Mouse (Mus musculus): ENCODE data around the gene Sema3e. TPM values are rescaled to one million over a fixed set of nuclear protein-coding genes. Genes with fewer than 3 reads are reported as not detected.

The Sema3e gene
- total RNA-seq, 2 experiments from 2014 or later = 44.6 to 48.6 TPM

DNA sequence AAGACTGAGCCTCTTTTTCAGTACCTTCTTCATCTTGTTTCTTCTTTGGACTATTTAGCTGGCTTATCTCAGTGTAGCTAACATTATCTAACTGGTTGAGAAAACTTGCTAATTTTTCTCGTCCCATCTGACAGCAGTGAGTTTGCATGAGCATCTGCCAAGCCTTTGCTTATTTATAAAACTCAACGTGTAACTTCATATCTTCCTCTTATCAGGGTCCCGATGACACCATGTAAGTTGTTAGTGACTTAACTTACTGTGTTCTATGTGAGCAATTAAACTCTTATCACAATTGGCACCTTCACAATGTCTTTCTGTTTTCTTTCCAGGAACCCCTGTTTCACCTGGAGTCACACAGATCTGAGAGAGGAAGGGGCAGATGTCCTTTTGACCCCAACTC is 184.9 kb downstream of the Sema3e start:
- DNase-seq = no peak

DNA sequence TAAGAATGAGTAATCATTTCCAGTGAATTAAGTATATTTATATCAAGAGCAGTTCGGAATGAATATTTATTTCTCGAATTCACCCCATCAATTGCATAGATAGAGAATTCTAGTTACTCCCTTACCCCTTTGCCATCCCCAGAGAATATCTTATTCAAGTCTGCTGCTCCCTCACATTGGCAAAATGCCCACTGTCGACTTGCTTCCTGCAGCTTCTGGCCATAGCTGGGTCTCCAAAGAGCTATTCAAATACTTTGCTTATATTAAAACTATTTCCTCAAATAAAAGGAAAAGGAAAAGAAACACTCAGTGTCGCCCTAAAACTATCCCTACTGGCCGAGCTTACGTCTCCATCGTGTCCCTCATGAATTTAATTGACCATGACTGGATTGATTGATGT is 191.1 kb downstream of the Sema3e start:
- no peak for DNase-seq

DNA sequence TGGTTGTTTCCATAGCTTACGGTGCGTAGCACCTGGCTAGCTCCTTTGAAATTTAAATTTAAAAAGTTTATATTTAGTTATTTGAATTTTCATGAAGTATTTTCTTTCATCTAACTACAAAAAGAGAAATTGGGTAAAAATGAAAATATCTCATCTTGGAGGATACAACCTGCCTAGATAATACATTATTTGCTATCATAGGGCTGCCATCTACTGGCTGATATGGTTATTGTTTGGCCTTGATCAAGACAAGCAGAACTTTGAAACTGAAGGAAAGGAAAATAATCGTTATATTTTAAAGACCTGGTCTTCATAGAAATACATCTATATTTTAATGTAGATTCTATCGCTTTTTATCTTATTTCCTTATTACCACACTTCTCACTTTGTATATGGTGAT is 193.6 kb downstream of the Sema3e start:
- DNase-seq = no peak

DNA sequence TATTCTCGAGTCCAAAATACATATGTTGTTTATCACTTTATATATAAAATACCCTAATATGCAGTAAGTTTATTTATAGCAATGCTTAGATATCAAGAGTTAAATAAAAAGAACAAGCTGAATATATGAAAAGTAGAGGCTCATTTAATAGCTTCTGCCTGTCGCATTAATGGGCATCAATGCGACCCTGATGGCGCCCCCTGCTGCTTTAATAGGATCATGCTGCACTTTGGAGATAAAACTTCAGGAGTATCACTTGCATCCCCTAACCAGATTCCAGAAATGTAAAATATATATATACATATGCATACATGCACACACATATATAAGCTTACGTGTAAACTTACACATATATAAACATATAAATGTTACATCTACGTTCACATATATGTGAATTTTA is 199.4 kb downstream of the Sema3e start:
- no peak for DNase-seq

DNA sequence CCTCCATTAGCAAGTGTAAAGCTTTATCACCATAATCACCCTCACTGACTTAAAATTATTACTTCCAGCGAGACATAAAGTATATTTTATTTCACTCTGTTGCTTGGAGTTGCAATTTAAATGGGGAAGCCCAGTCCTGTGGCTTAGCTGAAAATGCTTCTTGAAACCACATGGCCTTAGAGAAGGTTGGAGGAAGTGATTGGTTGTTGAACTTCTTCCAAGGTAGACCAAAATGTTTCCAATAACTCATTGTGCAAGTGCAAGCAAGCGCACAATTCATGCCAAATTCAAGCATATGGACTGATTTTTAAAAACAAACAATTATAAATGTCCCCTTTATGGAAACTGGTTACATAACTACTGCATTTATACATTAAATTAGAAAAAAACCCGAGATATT is 206.0 kb downstream of the Sema3e start:
- DNase-seq = no peak

DNA sequence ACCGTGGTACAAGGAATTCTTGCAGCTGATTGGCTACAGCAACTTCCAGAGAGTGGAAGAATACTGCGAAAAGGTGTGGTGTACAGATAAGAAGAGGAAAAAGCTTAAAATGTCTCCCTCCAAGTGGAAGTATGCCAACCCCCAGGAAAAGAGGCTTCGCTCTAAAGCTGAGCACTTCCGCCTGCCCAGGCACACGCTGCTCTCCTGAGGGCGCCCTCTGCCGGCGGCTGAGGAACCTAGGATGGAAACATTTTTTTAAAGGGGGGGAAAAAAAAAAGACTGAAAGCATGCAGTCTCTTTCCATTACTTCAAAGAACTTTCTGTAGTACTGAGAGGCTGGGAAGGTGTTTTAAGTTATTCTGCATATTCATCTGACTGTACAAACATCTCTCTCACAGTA is 227.5 kb downstream of the Sema3e start:
- DNase-seq = no peak

DNA sequence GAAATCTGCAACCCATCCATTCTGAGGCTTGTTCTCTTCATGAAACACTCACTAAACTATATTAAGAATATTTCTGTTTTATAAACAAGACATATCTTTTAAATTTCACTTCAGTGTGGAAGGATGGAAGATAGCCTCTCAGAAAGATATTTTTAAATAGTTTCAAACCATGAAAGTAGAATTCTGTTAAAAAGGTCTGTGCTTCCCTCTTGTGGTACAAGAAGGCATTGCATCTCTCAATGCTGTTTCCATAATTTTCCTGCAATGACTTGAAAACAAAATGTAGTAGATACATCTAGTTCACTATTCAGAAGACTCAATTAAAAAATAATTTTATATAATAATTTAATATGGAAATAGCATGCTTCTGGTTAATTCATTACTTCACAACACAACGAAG is 228.3 kb downstream of the Sema3e start:
- DNase-seq = no peak

DNA sequence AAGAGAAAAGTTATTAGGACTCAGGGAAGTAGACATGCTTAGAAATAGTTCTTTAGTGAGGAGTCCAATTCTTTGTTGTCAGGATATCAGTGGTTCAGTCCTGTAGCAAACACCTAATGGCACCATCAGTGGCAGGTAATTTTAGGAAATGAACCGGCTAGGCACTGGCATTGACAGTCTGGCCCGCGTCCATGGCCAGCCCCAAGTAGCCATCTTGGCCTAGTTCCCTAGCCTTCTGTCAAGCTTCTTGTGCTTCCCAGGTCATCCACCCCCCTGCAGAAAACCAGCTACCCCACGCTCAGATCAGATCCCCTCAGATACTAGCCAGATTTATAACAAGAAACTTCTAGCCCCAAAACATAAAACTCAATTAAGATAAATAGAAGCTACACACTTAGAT is 235.1 kb downstream of the Sema3e start:
- DNase-seq = no peak

DNA sequence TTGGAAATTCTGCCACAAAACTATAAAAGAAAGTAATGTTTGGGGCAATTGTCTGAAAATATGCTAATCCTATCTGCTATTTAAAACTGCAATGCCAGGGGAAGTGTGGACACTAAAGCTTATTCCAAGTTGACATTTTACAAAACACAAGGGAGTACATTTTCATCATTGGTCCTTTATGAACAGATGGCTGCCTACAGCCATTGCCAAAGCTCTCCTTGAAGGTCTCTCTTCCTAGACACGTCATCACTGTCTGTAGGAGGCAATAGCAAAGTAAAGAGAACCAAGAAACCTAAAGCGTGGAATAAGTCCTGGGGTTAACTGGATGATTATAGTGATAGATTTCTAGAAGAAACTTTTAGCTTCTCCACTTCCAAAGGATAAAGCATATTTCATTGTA is 242.3 kb downstream of the Sema3e start:
- DNase-seq = no peak

Other genes starting within 250 kb of the Sema3e start
- not detected for gene Speer3, start 233.7 kb upstream of the Sema3e start, total RNA-seq (2021)